Mouse (Mus musculus) hindbrain, embryonic 14.5 days (tissue): ENCODE results near the gene Evx1. TPM values are rescaled to one million over a fixed set of nuclear protein-coding genes. Genes with fewer than 3 reads are reported as not detected.
"Not testable (repeated sequence)": the region's sequence is repeated elsewhere in the genome, so short reads cannot be mapped to it uniquely, and the experiment has no call there.

Source experiments
- ATAC-seq: fragments of 200-750 bp; cut with Nextera tagmentation; 2 replicates; pipeline ENCODE4 v1.8.0; 2017; ENCODE audit warnings: moderate number of reproducible peaks, mild to moderate bottlenecking, moderate TSS enrichment, moderate library complexity; ENCODE audit not compliant: low FRiP score
- DNase-seq: peaks from one replicate; pipeline ENCODE4 v3.0.0-alpha.2; 2015; ENCODE audit warnings: low spot score
- H3K27ac ChIP-seq: fragments of 300-500 bp; sonication (generic); 2 replicates; pipeline ENCODE4 v1.5.1; 2014; ENCODE audit warnings: mild to moderate bottlenecking, moderate library complexity
- H3K27me3 ChIP-seq: fragments of 300-500 bp; sonication (generic); 2 replicates; pipeline ENCODE4 v1.6.1; 2014; ENCODE audit warnings: mild to moderate bottlenecking, low read length, mixed read lengths; ENCODE audit not compliant: control insufficient read depth, insufficient read depth
- H3K36me3 ChIP-seq: fragments of 300-500 bp; sonication (generic); replicated peaks from 2 replicates; pipeline ENCODE4 v1.6.1; 2014; ENCODE audit not compliant: control insufficient read depth, insufficient read depth
- H3K4me1 ChIP-seq: fragments of 300-500 bp; sonication (generic); replicated peaks from 2 replicates; pipeline ENCODE4 v1.6.1; 2014; ENCODE audit warnings: antibody characterized with exemption, low read length, mixed read lengths; ENCODE audit not compliant: control insufficient read depth, insufficient read depth
- H3K4me2 ChIP-seq: fragments of 300-500 bp; sonication (generic); replicated peaks from 2 replicates; pipeline ENCODE4 v1.6.1; 2014; ENCODE audit warnings: mild to moderate bottlenecking, moderate library complexity
- H3K4me3 ChIP-seq: fragments of 300-500 bp; sonication (generic); replicated peaks from 2 replicates; pipeline ENCODE4 v1.5.1; 2014; ENCODE audit warnings: mild to moderate bottlenecking, low read length
- H3K9ac ChIP-seq: fragments of 300-500 bp; sonication (generic); 2 replicates; pipeline ENCODE4 v1.6.1; 2014
- H3K9me3 ChIP-seq: fragments of 300-500 bp; sonication (generic); 2 replicates; pipeline ENCODE4 v1.6.1; 2016; ENCODE audit warnings: low read length; ENCODE audit not compliant: control insufficient read depth
- WGBS: fragments of 180-500 bp; shearing (Covaris S2); extraction: QIAGEN DNeasy Blood & Tissue Kit; methylation state at CpG from one replicate; pipeline ENCODE4 v1.1.7; 2014; 5-methylcytosine and 5-hydroxymethylcytosine counted together
- polyA plus RNA-seq: library from polyadenylated mRNA; unstranded; fragments of >200 nt; fragmentation: Nextera tagmentation; extraction: Ambion mirVana; gene quantifications from 2 replicates; pipeline ENCODE4 v1.2.1, GENCODE M21; 2014

The Evx1 gene
- polyA plus RNA-seq, 1 experiment from 2014 or later: 4.1 TPM

DNA sequence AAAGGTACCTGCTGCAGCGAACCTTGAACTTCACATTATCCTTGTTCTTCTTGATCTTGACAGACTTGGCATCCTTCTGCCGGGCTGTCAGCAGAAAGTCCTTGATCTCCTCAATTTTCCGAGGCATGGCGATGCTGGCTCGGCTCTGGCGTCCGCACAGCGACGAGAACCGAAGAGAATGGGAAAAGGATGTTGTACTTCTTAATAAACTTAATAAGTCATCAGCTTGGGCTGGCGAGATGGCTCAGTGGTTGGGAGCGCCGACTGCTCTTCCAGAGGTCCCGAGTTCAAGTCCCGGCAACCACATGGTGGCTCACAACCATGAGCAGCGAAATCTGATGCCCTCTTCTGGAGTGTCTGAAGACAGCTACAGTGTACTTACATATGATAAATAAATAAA lies 33.5 kb downstream of the Evx1 start:
- 94% methylated on average over 16 of the region's 16 CpGs for WGBS
- not testable (repeated sequence) for H3K9ac ChIP-seq, H3K36me3 ChIP-seq, H3K4me3 ChIP-seq, H3K27ac ChIP-seq, H3K4me1 ChIP-seq, ATAC-seq, H3K9me3 ChIP-seq, DNase-seq, H3K4me2 ChIP-seq, H3K27me3 ChIP-seq

DNA sequence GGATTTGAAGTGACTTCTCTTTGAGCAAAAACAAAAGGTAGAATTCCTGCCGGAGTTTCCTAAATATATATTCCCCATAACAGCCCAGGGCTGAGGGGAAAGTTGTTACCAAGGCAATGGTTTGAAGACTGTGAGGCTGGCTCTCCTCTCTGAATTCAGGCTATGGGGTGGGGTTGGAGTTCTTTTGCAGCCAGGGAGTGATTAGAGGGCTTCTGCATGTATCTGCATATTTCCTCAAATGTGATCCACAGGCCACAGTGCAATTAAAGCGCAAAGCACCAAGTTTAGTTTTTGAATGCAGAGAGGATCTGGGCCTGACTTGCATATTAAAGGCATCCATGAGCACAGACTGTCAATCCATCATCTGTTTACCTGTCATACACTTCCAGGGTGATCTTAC lies 52.7 kb downstream of the Evx1 start:
- WGBS: 36% methylated on average over 2 of the region's 2 CpGs
- DNase-seq: no peak
- H3K9ac ChIP-seq: no peak overlapping the region
- no peak overlapping the region for H3K4me2 ChIP-seq
- H3K27ac ChIP-seq: no peak overlapping the region
- H3K4me3 ChIP-seq: no peak overlapping the region
- ATAC-seq: no peak
- no peaks in the 10 kb centered on the region for H3K27me3 ChIP-seq
- peaks cover 14% of the 10 kb centered on the region; the same call in 1 of the 2 replicates for H3K4me1 ChIP-seq
- H3K9me3 ChIP-seq: no peaks in the 10 kb centered on the region
- no peaks in the 10 kb centered on the region for H3K36me3 ChIP-seq

DNA sequence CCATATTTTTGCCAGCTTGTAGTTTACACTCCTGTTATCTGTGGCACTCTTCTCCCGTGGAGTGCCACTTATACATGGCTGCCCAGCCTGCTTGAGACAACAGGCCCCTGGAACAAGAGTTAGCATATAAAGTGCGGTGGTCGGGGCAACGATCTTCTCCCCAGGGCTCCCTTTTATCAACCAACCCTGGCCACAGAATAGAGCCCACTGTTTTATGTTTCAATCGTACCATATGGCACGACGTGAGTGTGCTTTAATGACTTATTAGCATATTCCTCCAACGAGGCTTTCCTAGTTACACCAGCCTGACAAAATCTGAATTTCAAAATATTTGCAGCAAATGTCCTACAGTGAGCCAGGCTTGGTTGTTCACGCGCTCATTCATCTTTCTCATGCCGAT lies 53.2 kb downstream of the Evx1 start:
- ATAC-seq (peak; percentile 53; the same call in 1 of the 2 replicates), DNase-seq (peak; percentile 26)
- Histone ChIP-seq H3K4me3 (no peak overlapping the region), H3K9me3 (no peaks in the 10 kb centered on the region), H3K4me2 (peak overlapping the region; percentile 23; the same call in 1 of the 2 replicates), H3K27ac (peak overlapping the region; percentile 43; the same call in 1 of the 2 replicates), H3K27me3 (no peaks in the 10 kb centered on the region), H3K9ac (no peak overlapping the region), H3K4me1 (peaks cover 14% of the 10 kb centered on the region; the same call in 1 of the 2 replicates), H3K36me3 (no peaks in the 10 kb centered on the region)
- WGBS: 20% methylated on average over 11 of the region's 11 CpGs

DNA sequence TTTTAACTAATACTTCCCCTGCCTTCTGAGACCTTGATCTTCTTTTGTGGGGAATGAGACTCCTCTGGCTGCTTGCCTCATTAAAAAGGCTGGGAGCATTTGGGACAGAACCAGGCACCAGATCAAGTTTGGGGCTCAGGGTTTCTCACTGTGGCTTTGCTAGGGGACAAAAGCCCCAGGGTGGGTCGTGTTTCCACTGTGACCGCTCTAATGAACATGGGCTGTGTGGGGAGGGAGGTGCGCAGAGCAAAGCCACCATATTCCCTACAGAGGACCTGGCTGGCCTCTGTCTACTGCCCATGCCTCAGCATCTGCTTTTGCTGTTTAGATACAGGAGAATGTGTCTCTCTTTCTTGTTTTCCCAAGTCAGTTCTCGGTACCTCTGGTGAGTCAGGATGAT lies 53.8 kb downstream of the Evx1 start:
- Histone ChIP-seq H3K4me1 (peaks cover 14% of the 10 kb centered on the region; the same call in 1 of the 2 replicates), H3K27me3 (no peaks in the 10 kb centered on the region), H3K9me3 (no peaks in the 10 kb centered on the region), H3K36me3 (no peaks in the 10 kb centered on the region), H3K4me3 (no peak overlapping the region), H3K4me2 (peak overlapping the region; percentile 23; the same call in 1 of the 2 replicates), H3K27ac (peak overlapping the region; percentile 43; the same call in 1 of the 2 replicates), H3K9ac (no peak overlapping the region)
- DNase-seq: no peak
- WGBS: 47% methylated on average over 4 of the region's 4 CpGs
- ATAC-seq: no peak; the same call in 1 of the 2 replicates

Other genes starting within 250 kb of the Evx1 start
- gene Hoxa1, start 155.2 kb upstream of the Evx1 start, polyA plus RNA-seq: 2.6 and 3.0 TPM in 2 replicates
- 27.6 and 35.1 TPM in 2 replicates for gene Hoxa2, start 148.7 kb upstream of the Evx1 start, polyA plus RNA-seq
- 4.1 and 5.0 TPM in 2 replicates for gene 5730596B20Rik, start 136.0 kb upstream of the Evx1 start, polyA plus RNA-seq
- 19.7 and 22.5 TPM in 2 replicates for gene Hoxa4, start 121.7 kb upstream of the Evx1 start, polyA plus RNA-seq
- gene Hoxa5, start 108.9 kb upstream of the Evx1 start, polyA plus RNA-seq: 175 and 180 TPM in 2 replicates
- gene Hoxa6, start 104.8 kb upstream of the Evx1 start, polyA plus RNA-seq: 25.4 and 29.8 TPM in 2 replicates
- 21.7 and 24.9 TPM in 2 replicates for gene Hoxa3, start 100.2 kb upstream of the Evx1 start, polyA plus RNA-seq
- gene Gm28308, start 100.2 kb upstream of the Evx1 start, polyA plus RNA-seq: not detected in 2 replicates
- gene Hoxa7, start 91.6 kb upstream of the Evx1 start, polyA plus RNA-seq: 18.7 and 25.2 TPM in 2 replicates
- 1.5 and 2.0 TPM in 2 replicates for gene Hoxa9, start 82.4 kb upstream of the Evx1 start, polyA plus RNA-seq
- 0.37 TPM in 1 of 2 replicates, not detected in the other for gene Hoxa10, start 72.6 kb upstream of the Evx1 start, polyA plus RNA-seq
- gene Hoxa11, start 67.7 kb upstream of the Evx1 start, polyA plus RNA-seq: not detected in 2 replicates
- gene Hoxa13, start 52.6 kb upstream of the Evx1 start, polyA plus RNA-seq: not detected in 2 replicates